Comparison of ENCODE assay signal across 10 mouse cellular contexts in the genomic region with DNA sequence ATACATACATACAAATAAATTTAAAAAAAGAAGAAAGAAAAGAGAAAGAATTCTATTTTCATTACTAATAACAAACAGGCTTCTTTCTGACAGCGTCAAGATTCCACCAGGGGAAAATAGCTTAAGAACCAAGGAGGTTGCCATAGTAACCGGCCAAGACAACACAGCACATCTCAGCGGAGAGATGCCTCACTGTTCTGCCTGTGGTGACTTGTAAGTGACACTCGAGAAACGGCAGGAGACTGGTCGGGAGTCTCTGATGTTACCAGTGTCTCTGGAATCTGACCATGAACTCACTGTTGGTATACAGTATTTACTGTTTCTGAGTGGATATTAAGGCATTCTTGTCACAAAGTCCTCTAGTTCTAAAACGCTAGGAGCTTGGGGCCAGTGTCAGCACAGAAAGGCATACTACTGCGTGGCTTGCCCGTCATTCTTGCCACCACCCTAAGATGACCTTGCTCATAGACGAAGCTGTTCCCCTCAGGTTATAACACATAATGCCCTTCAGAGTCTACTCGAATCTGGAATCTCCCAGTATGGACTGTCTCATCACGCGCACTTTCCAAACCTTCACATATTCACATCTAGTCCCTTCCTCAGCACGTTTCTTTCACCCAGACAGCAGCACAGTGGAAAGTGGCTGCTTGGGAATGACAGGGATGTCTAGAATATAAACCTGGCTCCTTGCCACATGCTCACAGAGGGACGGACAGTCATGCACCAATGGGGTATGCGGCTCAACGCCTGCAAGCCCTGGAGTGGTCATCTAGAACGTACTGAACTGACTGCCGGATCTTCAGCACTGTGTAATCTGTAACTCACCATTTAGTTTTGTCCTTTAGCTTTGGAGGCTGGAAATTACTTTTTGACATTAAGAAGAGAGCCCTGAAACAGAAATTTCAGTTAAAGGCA. TPM values are rescaled to one million over a fixed set of nuclear protein-coding genes. Genes with fewer than 3 reads are reported as not detected.
DNase-seq lines count a peak whose midpoint lies in the region; ATAC-seq and TF ChIP-seq lines count a peak whose summit lies in the region.
"Had no signal": no experiment of that assay in that cellular context is flagged by ENCODE, and none has a peak within 500 bp of the region (broad histone marks: within the 10 kb centered on the region; RNA-seq: fewer than 3 reads in every experiment).

No protein-coding gene starts in this region.

- ATAC-seq in forebrain, embryonic 16.5 days, result peak; percentile 83
- ATAC-seq in midbrain, embryonic 15.5 days (replicated peaks), result peak; percentile 93
- no peak for ATAC-seq in monocyte, adult 5-6 weeks (replicated peaks; ENCODE audit: insufficient number of reproducible peaks, low FRiP score, low TSS enrichment, poor library complexity, severe bottlenecking)

- peaks cover 3% of the 10 kb centered on the region for H3K36me3 ChIP-seq in forebrain, embryonic 16.5 days (ENCODE audit: control insufficient read depth, insufficient read depth)
- peaks cover 13% of the 10 kb centered on the region; the same call in 1 of the 2 replicates for H3K36me3 ChIP-seq in midbrain, embryonic 15.5 days (replicated peaks)

- H3K9me3 ChIP-seq in forebrain, embryonic 16.5 days (ENCODE audit: control insufficient read depth, low read length), result no peaks in the 10 kb centered on the region
- H3K9me3 ChIP-seq in midbrain, embryonic 15.5 days, result no peaks in the 10 kb centered on the region
- H3K9me3 ChIP-seq: G1E had no signal

- no peaks in the 10 kb centered on the region for H3K27me3 ChIP-seq in forebrain, embryonic 16.5 days (replicated peaks; ENCODE audit: control insufficient read depth, insufficient read depth, low read length)
- H3K27me3 ChIP-seq in midbrain, embryonic 15.5 days (replicated peaks), result no peaks in the 10 kb centered on the region

- no peak overlapping the region for H3K4me2 ChIP-seq in forebrain, embryonic 16.5 days (ENCODE audit: low read length)
- H3K4me2 ChIP-seq in midbrain, embryonic 15.5 days, result peak overlapping the region; percentile 14; the same call in 1 of the 2 replicates

- peak in 1 of 2 experiments; percentile 66 for DNase-seq in layer of hippocampus, adult 2 months (ENCODE audit: low spot score in 2 of 2)
- DNase-seq in layer of hippocampus, postnatal 36 days, result no peak
- peak; percentile 78 for DNase-seq in embryo, embryonic 10 days (ENCODE audit: low spot score)
- DNase-seq in thymus, postnatal 10 days (ENCODE audit: low spot score in 2 of 2), result no peak
- DNase-seq in thymus, postnatal 14 days, result no peak
- DNase-seq: heart, adult 11 months had no signal

- peaks cover 5% of the 10 kb centered on the region for H3K4me1 ChIP-seq in forebrain, embryonic 16.5 days (replicated peaks; ENCODE audit: control insufficient read depth, insufficient read depth, low read length)
- peaks cover 11% of the 10 kb centered on the region for H3K4me1 ChIP-seq in midbrain, embryonic 15.5 days

- H3K27ac ChIP-seq in layer of hippocampus, adult 2 months, result peak overlapping the region; percentile 68
- no peak overlapping the region for H3K27ac ChIP-seq in forebrain, embryonic 16.5 days (ENCODE audit: low read length)
- peak overlapping the region; percentile 55 for H3K27ac ChIP-seq in midbrain, embryonic 15.5 days

- no peak overlapping the region for H3K9ac ChIP-seq in forebrain, embryonic 16.5 days (replicated peaks; ENCODE audit: low read depth, low read length)
- no peak overlapping the region for H3K9ac ChIP-seq in midbrain, embryonic 15.5 days

- TF ChIP-seq CTCF in layer of hippocampus, adult 2 months (conservative IDR thresholded peaks at IDR 0.05), result peak; percentile 29; the same call in 1 of the 2 replicates

- no peak overlapping the region for H3K4me3 ChIP-seq in layer of hippocampus, adult 2 months
- H3K4me3 ChIP-seq in forebrain, embryonic 16.5 days (replicated peaks; ENCODE audit: low read length), result no peak overlapping the region
- no peak overlapping the region for H3K4me3 ChIP-seq in midbrain, embryonic 15.5 days

- WGBS in forebrain, embryonic 16.5 days, result 63% methylated on average over 19 of the region's 19 CpGs
- WGBS in midbrain, embryonic 15.5 days, result 47% methylated on average over 19 of the region's 19 CpGs

RNA-seq across cellular contexts. Expression of a gene that starts 48.6 kb away (rescaled TPM):
- 100 to 1,000 TPM; 195 TPM for total RNA-seq in layer of hippocampus, adult 2 months (2021)
- 100 to 1,000 TPM; 186 to 198 TPM for total RNA-seq in layer of hippocampus, postnatal 36 days (2021)
- polyA plus RNA-seq in forebrain, embryonic 16.5 days (2015; fragmentation: Nextera tagmentation; extraction: Ambion mirVana), result 122 and 124 TPM in 2 replicates
- polyA plus RNA-seq in midbrain, embryonic 15.5 days (2015; fragmentation: Nextera tagmentation; extraction: Ambion mirVana), result 144 and 167 TPM in 2 replicates
- total RNA-seq in monocyte, adult 5-6 weeks (2017), result 0.85 to 2.1 TPM (median 1.1 TPM) in 3 replicates

RNA-seq across cellular contexts. Expression of a gene that starts 49.2 kb away (rescaled TPM):
- 10 to 100 TPM; 44.2 to 47.7 TPM for total RNA-seq in layer of hippocampus, adult 2 months (2021)
- total RNA-seq in layer of hippocampus, postnatal 36 days (2021), result 10 to 100 TPM; 46.8 to 50.3 TPM
- 34.5 and 38.1 TPM in 2 replicates for polyA plus RNA-seq in forebrain, embryonic 16.5 days (2015; fragmentation: Nextera tagmentation; extraction: Ambion mirVana)
- 28.2 and 31.6 TPM in 2 replicates for polyA plus RNA-seq in midbrain, embryonic 15.5 days (2015; fragmentation: Nextera tagmentation; extraction: Ambion mirVana)
- total RNA-seq in monocyte, adult 5-6 weeks (2017), result 41.3 to 64.2 TPM (median 51.0 TPM) in 3 replicates

RNA-seq across cellular contexts. Expression of a gene that starts 52.7 kb away (rescaled TPM):
- total RNA-seq in layer of hippocampus, adult 2 months (2021), result 10 to 100 TPM; 21.5 to 27.4 TPM
- 10 to 100 TPM; 19.9 to 20.3 TPM for total RNA-seq in layer of hippocampus, postnatal 36 days (2021)
- 4.9 and 6.9 TPM in 2 replicates for polyA plus RNA-seq in forebrain, embryonic 16.5 days (2015; fragmentation: Nextera tagmentation; extraction: Ambion mirVana)
- polyA plus RNA-seq in midbrain, embryonic 15.5 days (2015; fragmentation: Nextera tagmentation; extraction: Ambion mirVana), result 8.7 and 10.0 TPM in 2 replicates
- total RNA-seq in monocyte, adult 5-6 weeks (2017), result 0.49 to 1.2 TPM (median 1.2 TPM) in 3 replicates
- total RNA-seq: G1E had no signal
- polyA plus RNA-seq: G1E had no signal

Comparison
In these comparisons a context has a peak if more than half of its experiments do, and no peak if none do; other contexts are left out.
1. RNA of a gene that starts 48.6 kb away (total RNA-seq): 186 to 198 TPM in layer of hippocampus, postnatal 36 days and 195 TPM in layer of hippocampus, adult 2 months; 0.85 to 2.1 TPM in monocyte, adult 5-6 weeks; every median in the first group is over 10 times any median in the second.